Mouse (Mus musculus) bone marrow, adult 2 months (tissue): ENCODE measurements around the gene Foxa3. TPM values are rescaled to one million over a fixed set of nuclear protein-coding genes. Genes with fewer than 3 reads are reported as not detected.

ENCODE experiments used
- H3K27ac ChIP-seq: fragments of 200-500 bp; 2 replicates; pipeline ENCODE4 v1.5.1; 2012; ENCODE audit warnings: low read depth, mild to moderate bottlenecking, control low read depth, inconsistent platforms, low read length; ENCODE audit not compliant: control insufficient read depth, poor library complexity, insufficient read depth
- H3K4me1 ChIP-seq: fragments of 200-500 bp; 2 replicates; pipeline ENCODE4 v1.6.1; 2011; ENCODE audit warnings: low read length; ENCODE audit not compliant: control insufficient read depth, insufficient read depth
- H3K4me3 ChIP-seq: fragments of 200-500 bp; replicated peaks from 2 replicates; pipeline ENCODE3; 2011; ENCODE audit warnings: mild to moderate bottlenecking, low read depth, low read length, control low read depth; ENCODE audit not compliant: control insufficient read depth
- CTCF ChIP-seq: fragments of 200-500 bp; IDR thresholded peaks from 2 replicates; pipeline ENCODE4 v1.5.1; 2011; ENCODE audit warnings: low read length, control low read depth; ENCODE audit not compliant: control insufficient read depth, insufficient read depth
- POLR2A ChIP-seq: fragments of 200-500 bp; IDR thresholded peaks from 2 replicates; pipeline ENCODE4 v1.6.1; 2011; ENCODE audit warnings: low read depth, mild to moderate bottlenecking, control low read depth, low read length, borderline replicate concordance; ENCODE audit not compliant: control insufficient read depth
- WGBS: fragments of 180-500 bp; shearing (Covaris S2); methylation state at CpG from one replicate; pipeline ENCODE4 v1.1.7; 2018; 5-methylcytosine and 5-hydroxymethylcytosine counted together
- polyA plus RNA-seq: library from polyadenylated mRNA; stranded (reverse); fragments of >200 nt; gene quantifications from 2 replicates; pipeline ENCODE4 v1.2.4, GENCODE M21; 2011; ENCODE audit warnings: low replicate concordance; ENCODE audit not compliant: missing spikeins, insufficient read depth, insufficient read length

Foxa3 gene
- polyA plus RNA-seq, 1 experiment: not detected

DNA sequence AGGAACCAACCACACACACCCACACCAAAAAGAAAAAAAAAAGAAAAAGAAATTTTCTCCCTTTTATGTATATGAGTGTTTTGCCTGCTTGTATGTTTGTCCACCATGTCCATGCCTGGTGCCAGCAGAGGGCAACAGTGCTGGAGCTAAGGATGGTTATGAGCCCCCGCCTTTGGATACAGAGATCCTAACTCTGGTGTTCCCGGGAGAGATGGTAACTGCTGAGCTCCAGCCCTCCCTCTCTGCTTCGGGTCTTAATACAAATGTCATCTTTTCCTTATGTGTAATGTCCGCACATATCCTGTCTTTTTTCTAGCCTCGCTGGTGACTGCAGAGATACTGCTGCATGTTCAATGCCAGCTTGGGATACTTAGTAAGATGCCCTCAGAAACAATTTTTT, 33.3 kb downstream of the Foxa3 start:
- 16% methylated on average over 5 of the region's 5 CpGs for WGBS

DNA sequence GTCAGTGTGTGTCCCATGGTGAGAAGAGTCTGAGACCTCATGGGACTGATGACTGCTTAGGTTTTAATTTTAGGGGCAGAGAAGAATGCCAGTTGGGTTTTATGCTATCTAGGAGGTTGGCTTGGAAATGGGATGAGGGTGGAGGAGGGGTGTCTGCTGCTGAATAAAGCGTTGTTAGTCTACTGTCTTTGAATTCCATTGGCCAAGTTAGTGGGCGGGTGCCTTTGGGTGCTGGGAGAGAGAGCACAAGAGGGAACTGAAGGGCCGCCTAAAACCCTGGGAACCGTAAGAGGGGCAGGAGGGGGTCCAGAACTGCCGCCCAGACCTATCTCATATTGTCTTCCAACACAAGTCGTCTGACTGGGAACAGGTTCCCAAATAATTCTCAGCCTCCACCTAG, 34.6 kb downstream of the Foxa3 start:
- Histone ChIP-seq H3K4me1 (no peaks in the 10 kb centered on the region; the same call in 1 of the 2 replicates), H3K4me3 (no peak overlapping the region), H3K27ac (no peak overlapping the region)
- WGBS: 62% methylated on average over 6 of the region's 6 CpGs
- no peak for TF ChIP-seq POLR2A

More for the DNA sequence above, 33.3 kb downstream of the Foxa3 start:
- TF ChIP-seq CTCF: no peak
- no peak for TF ChIP-seq POLR2A
- H3K4me3 ChIP-seq: no peak overlapping the region
- no peak overlapping the region for H3K27ac ChIP-seq
- H3K4me1 ChIP-seq: no peaks in the 10 kb centered on the region; the same call in 1 of the 2 replicates

DNA sequence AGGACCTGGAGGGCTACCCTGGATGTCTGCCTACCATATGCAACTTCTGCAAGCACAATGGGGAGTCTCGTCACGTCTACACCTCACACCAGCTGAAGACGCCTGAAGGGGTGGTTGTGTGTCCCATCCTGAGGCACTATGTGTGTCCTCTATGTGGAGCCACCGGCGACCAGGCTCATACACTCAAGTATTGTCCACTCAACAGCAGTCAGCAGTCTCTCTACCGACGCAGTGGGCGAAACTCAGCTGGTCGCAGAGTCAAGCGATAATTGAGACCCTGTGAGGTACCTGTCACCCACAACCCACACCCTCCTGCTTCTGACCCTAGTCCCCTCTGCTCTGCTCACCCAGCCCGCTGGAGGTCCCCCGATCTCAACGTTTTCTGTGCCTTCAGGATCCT, 35.6 kb downstream of the Foxa3 start:
- H3K4me1 ChIP-seq: no peaks in the 10 kb centered on the region; the same call in 1 of the 2 replicates
- TF ChIP-seq POLR2A (no peak), CTCF (no peak)
- 75% methylated on average over 13 of the region's 13 CpGs for WGBS
- no peak overlapping the region for H3K4me3 ChIP-seq
- H3K27ac ChIP-seq: no peak overlapping the region

DNA sequence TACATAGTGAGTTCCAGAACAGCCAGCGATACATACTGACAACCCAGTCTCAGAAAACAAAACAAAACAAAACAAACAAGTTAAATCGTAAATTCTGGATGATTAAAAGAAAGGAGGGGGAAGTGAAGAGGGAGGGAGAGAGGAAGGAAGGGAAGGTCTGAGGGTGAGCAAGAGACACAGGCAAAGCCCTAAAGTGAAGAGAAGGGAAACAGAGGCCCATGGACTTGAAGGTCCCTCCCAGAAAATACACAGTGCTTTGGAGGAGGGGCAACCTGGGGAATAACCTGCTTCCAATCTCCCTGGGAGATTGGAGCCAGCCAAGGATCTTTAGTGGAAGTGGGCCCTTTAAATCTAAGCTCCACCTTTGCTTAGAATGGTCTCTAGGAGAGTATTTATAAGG, 36.2 kb downstream of the Foxa3 start, which contains the start of gene Nanos2:
Gene Nanos2, plus strand, starts transcription at position 301 of the 400 bp plus-strand sequence.
- Histone ChIP-seq H3K4me3 (no peak within 1 kb of the TSS), H3K27ac (no peak within 1 kb of the TSS), H3K4me1 (no peaks in the 10 kb centered on the region; the same call in 1 of the 2 replicates)
- TF ChIP-seq CTCF (no peak), POLR2A (no peak)
- WGBS: 42% methylated on average over 2 of the region's 2 CpGs

- H3K27ac ChIP-seq: no peak overlapping the region
- H3K4me1 ChIP-seq: no peaks in the 10 kb centered on the region; the same call in 1 of the 2 replicates
- 53% methylated on average over 2 of the region's 2 CpGs for WGBS
- H3K4me3 ChIP-seq: no peak overlapping the region
- TF ChIP-seq CTCF (no peak), POLR2A (no peak)
Measured at GRCm38 (mm10) chr7:18986503-18986902, 36.8 kb downstream of the Foxa3 start.

- Histone ChIP-seq H3K27ac (no peak overlapping the region), H3K4me1 (no peaks in the 10 kb centered on the region), H3K4me3 (no peak overlapping the region)
- 85% methylated on average over 9 of the region's 9 CpGs for WGBS
- no peak for TF ChIP-seq POLR2A
- no peak for TF ChIP-seq CTCF
Measured at GRCm38 (mm10) chr7:18978381-18978780, 45.0 kb downstream of the Foxa3 start.

DNA sequence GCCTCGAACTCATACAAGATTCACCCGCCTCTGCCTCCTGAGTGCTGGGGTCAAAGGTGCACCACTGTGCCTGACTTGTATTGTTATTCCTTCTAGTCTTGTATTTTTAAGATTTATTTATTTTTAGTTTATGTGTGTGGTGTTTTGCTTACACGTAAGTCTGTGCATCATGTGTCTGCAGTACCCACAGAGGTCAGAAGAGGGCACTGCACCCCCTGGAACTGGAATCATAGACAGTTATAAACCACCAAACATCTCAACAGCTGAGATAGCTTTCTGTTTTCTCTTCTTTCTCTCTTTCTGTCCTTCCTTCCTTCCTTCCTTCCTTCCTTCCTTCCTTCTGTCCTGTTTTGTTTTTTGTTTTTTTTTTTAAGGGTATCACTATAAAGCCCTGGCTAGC, 52.4 kb downstream of the Foxa3 start:
- Histone ChIP-seq H3K4me1 (no peaks in the 10 kb centered on the region), H3K4me3 (no peak overlapping the region), H3K27ac (no peak overlapping the region)
- WGBS: 90% methylated on average over 3 of the region's 3 CpGs
- TF ChIP-seq CTCF: no peak; the same call in 1 of the 2 replicates
- no peak for TF ChIP-seq POLR2A

DNA sequence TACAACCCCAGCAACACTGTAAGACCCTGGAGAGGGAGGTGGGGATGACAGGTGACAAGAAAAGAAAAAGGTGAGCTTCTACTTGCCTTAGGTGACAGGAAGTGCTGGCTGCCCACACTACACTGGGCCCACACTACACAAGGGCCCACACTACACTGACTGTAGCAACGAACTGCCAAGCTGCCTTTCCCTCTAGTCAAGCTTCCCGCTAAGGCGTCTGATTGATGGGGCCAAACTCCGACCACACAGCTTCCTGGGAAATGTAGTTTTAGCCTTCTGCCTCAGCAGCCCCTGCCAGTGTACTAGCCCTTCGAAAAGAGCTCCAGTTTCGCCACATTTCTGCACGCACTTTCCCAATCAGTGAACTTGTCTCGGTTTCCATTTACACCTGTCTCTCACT, 55.7 kb downstream of the Foxa3 start:
- TF ChIP-seq POLR2A (no peak), CTCF (no peak)
- 18% methylated on average over 8 of the region's 8 CpGs for WGBS
- Histone ChIP-seq H3K27ac (no peak overlapping the region), H3K4me1 (no peaks in the 10 kb centered on the region), H3K4me3 (no peak overlapping the region)

- TF ChIP-seq POLR2A: no peak
- no peak for TF ChIP-seq CTCF
- Histone ChIP-seq H3K4me3 (no peak overlapping the region), H3K27ac (no peak overlapping the region), H3K4me1 (no peaks in the 10 kb centered on the region)
- WGBS: 69% methylated on average over 5 of the region's 5 CpGs
Measured at GRCm38 (mm10) chr7:18965312-18965711, 58.0 kb downstream of the Foxa3 start.
